Mouse (Mus musculus) activated CD4-positive, CD25-positive, alpha-beta regulatory T cell, adult 4 months (primary cell): ENCODE measurements around the gene Nbl1. TPM values are rescaled to one million over a fixed set of nuclear protein-coding genes. Genes with fewer than 3 reads are reported as not detected.

Experiments used
- ATAC-seq: one replicate; pipeline ENCODE4 v1.8.0; 2017
- polyA plus RNA-seq, 2 experiments: library from polyadenylated mRNA; unstranded; fragments of 100-300 nt; shearing (Covaris generic); gene quantifications; one replicate each; pipeline ENCODE4 v1.2.1; 2017

The Nbl1 gene
- polyA plus RNA-seq, 2 experiments from 2014 or later = 0.27 TPM; not detected in 1

- ATAC-seq = no peak
These were observed 34.8 kb downstream of the Nbl1 start for GRCm38 (mm10) chr4:139058029-139058428.

GRCm38 (mm10) chr4:139057291-139057690 is 35.5 kb downstream of the Nbl1 start:
- no peak for ATAC-seq

GRCm38 (mm10) chr4:139055744-139056143 is 37.0 kb downstream of the Nbl1 start:
- no peak for ATAC-seq

GRCm38 (mm10) chr4:139055336-139055735 is 37.5 kb downstream of the Nbl1 start:
- ATAC-seq = no peak

GRCm38 (mm10) chr4:139054300-139054923 is 38.4 kb downstream of the Nbl1 start:
- no peak for ATAC-seq

- no peak for ATAC-seq
These were observed 39.4 kb downstream of the Nbl1 start for GRCm38 (mm10) chr4:139053391-139053790.

GRCm38 (mm10) chr4:139052796-139053195 is 40.0 kb downstream of the Nbl1 start:
- ATAC-seq = no peak

GRCm38 (mm10) chr4:139048518-139048917 is 44.3 kb downstream of the Nbl1 start:
- no peak for ATAC-seq

- ATAC-seq = no peak
These were observed 46.4 kb downstream of the Nbl1 start for GRCm38 (mm10) chr4:139046354-139046753.

- ATAC-seq = no peak
These were observed 48.2 kb downstream of the Nbl1 start for GRCm38 (mm10) chr4:139044566-139044965.

- no peak for ATAC-seq
These were observed 49.2 kb downstream of the Nbl1 start for GRCm38 (mm10) chr4:139043600-139043999.

GRCm38 (mm10) chr4:139042611-139043010 is 50.2 kb downstream of the Nbl1 start:
- no peak for ATAC-seq

- no peak for ATAC-seq
These were observed 52.5 kb downstream of the Nbl1 start for GRCm38 (mm10) chr4:139040084-139040839.

GRCm38 (mm10) chr4:139037795-139038607 is 54.8 kb downstream of the Nbl1 start:
- ATAC-seq = no peak

GRCm38 (mm10) chr4:139035799-139036198 is 57.0 kb downstream of the Nbl1 start:
- no peak for ATAC-seq

GRCm38 (mm10) chr4:139034942-139035341 is 57.9 kb downstream of the Nbl1 start:
- no peak for ATAC-seq

GRCm38 (mm10) chr4:139034540-139034939 is 58.3 kb downstream of the Nbl1 start:
- ATAC-seq = no peak

- no peak for ATAC-seq
These were observed 58.8 kb downstream of the Nbl1 start for GRCm38 (mm10) chr4:139034010-139034367.

GRCm38 (mm10) chr4:139033263-139034009 is 59.4 kb downstream of the Nbl1 start:
- no peak for ATAC-seq

GRCm38 (mm10) chr4:139032521-139032920 is 60.3 kb downstream of the Nbl1 start:
- ATAC-seq = no peak
